Mouse (Mus musculus) hindbrain, embryonic 15.5 days (tissue): ENCODE measurements around the gene Fgfr2. TPM values are rescaled to one million over a fixed set of nuclear protein-coding genes. Genes with fewer than 3 reads are reported as not detected.
A peak's percentile ranks its signal among the peaks of the same experiment; 100 is the strongest.

Experiments
- ATAC-seq: fragments of 200-750 bp; cut with Nextera tagmentation; 2 replicates; pipeline ENCODE4 v1.8.0; 2017; ENCODE audit warnings: low read depth, moderate number of reproducible peaks, moderate TSS enrichment; ENCODE audit not compliant: low FRiP score
- H3K27ac ChIP-seq: fragments of 300-500 bp; sonication (generic); replicated peaks from 2 replicates; pipeline ENCODE4 v1.5.1; 2015; ENCODE audit warnings: mild to moderate bottlenecking, inconsistent platforms
- H3K27me3 ChIP-seq: fragments of 300-500 bp; sonication (generic); 2 replicates; pipeline ENCODE4 v1.6.1; 2015; ENCODE audit warnings: control low read depth, inconsistent platforms
- H3K36me3 ChIP-seq: fragments of 300-500 bp; sonication (generic); 2 replicates; pipeline ENCODE4 v1.6.1; 2015; ENCODE audit warnings: control low read depth, inconsistent platforms
- H3K4me1 ChIP-seq: fragments of 300-500 bp; sonication (generic); replicated peaks from 2 replicates; pipeline ENCODE4 v1.6.1; 2015; ENCODE audit warnings: control low read depth, inconsistent platforms
- H3K4me2 ChIP-seq: fragments of 300-500 bp; sonication (generic); 2 replicates; pipeline ENCODE4 v1.6.1; 2015; ENCODE audit warnings: moderate library complexity, mild to moderate bottlenecking, inconsistent platforms
- H3K4me3 ChIP-seq: fragments of 300-500 bp; sonication (generic); 2 replicates; pipeline ENCODE4 v1.5.1; 2015; ENCODE audit warnings: mild to moderate bottlenecking, inconsistent platforms
- H3K9ac ChIP-seq: fragments of 300-500 bp; sonication (generic); 2 replicates; pipeline ENCODE4 v1.6.1; 2015; ENCODE audit warnings: inconsistent platforms
- H3K9me3 ChIP-seq: fragments of 300-500 bp; sonication (generic); 2 replicates; pipeline ENCODE4 v1.6.1; 2016; ENCODE audit warnings: control low read depth, inconsistent platforms
- WGBS: fragments of 180-500 bp; shearing (Covaris S2); methylation state at CpG from one replicate; pipeline ENCODE4 v1.1.7; 2015; 5-methylcytosine and 5-hydroxymethylcytosine counted together
- polyA plus RNA-seq: library from polyadenylated mRNA; unstranded; fragments of >200 nt; fragmentation: Nextera tagmentation; extraction: Ambion mirVana; gene quantifications from 2 replicates; pipeline ENCODE4 v1.2.1, GENCODE M21; 2015

Gene Fgfr2
- polyA plus RNA-seq, 1 experiment from 2014 or later, result 28.5 TPM

DNA sequence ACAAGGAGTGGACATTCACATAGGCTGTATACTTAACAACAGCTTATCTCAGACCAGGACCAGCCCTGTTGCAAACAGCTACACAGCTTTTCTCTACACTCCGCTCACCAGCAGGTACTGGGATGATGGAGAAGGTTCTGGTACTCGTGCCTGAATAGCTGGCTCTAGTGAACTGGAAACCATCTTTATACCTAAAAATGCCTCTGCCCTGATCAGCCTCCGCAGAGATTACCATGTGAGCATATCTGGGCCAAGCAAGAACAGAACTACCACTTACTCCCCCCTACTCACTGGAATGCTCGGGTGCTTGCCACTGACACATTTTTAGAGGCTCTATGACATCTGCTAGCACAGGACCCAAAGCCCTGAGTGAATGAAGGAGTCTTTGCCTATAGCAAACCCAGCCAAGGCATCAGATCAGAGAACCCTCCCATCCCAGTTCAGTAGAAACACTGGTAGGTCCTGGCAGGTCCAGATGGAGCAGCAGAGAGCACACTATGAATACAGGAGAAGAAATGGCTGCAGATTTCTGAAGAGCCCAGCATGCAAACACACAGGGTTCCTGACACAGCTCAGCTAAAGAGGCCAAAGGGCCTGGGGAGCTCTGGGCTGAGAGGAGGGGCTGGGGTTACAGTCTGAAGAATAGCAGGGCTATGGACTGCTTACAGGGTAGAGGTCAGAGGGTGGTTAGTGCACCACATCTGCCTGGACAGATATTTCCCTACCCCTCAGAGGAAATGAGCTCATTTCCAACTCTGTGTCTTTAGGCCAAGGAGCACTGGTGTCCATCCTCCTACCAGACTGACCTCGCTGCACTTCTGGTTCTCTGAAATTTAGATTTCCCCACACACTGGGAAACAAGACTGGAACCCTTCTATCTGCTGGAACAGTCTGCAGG lies 323.8 kb downstream of the Fgfr2 start:
- ATAC-seq, result no peak
- WGBS, result 91% methylated on average over 5 of the region's 5 CpGs

DNA sequence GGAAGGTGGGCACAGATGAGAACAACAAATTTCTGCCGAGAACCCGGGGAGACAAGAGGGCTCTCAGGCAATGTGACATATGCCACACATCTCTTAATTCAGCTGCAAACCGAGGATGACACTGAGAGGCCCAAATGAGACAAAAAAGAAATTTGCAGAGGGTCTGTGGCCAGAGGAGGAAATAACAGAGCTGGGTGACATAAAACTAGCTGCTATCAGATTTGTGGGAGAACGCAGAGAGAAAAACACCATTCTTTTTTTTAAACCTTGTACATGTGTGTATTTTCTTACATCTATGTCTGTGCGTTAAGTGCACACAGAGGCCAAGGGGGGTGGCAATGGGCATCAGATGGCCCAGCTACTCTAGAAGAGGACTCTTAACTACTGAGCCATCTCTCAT lies 328.0 kb downstream of the Fgfr2 start:
- WGBS, result 86% methylated on average over 5 of the region's 5 CpGs
- H3K27me3 ChIP-seq, result no peaks in the 10 kb centered on the region
- no peak overlapping the region for H3K27ac ChIP-seq
- no peaks in the 10 kb centered on the region for H3K36me3 ChIP-seq
- no peak overlapping the region for H3K4me2 ChIP-seq
- no peak overlapping the region for H3K4me3 ChIP-seq
- H3K9ac ChIP-seq, result no peak overlapping the region
- no peaks in the 10 kb centered on the region for H3K9me3 ChIP-seq
- H3K4me1 ChIP-seq, result 0 out of 2 replicates have a peak, but pooled peaks cover 5% of the 10 kb centered on the region
- ATAC-seq, result no peak

More for the DNA sequence above, 323.8 kb downstream of the Fgfr2 start:
- no peak overlapping the region for H3K9ac ChIP-seq
- H3K27me3 ChIP-seq, result no peaks in the 10 kb centered on the region
- H3K9me3 ChIP-seq, result no peaks in the 10 kb centered on the region
- H3K4me3 ChIP-seq, result no peak overlapping the region
- H3K36me3 ChIP-seq, result no peaks in the 10 kb centered on the region
- H3K4me2 ChIP-seq, result no peak overlapping the region
- peaks cover 16% of the 10 kb centered on the region; the same call in 1 of the 2 replicates for H3K4me1 ChIP-seq
- no peak overlapping the region for H3K27ac ChIP-seq

DNA sequence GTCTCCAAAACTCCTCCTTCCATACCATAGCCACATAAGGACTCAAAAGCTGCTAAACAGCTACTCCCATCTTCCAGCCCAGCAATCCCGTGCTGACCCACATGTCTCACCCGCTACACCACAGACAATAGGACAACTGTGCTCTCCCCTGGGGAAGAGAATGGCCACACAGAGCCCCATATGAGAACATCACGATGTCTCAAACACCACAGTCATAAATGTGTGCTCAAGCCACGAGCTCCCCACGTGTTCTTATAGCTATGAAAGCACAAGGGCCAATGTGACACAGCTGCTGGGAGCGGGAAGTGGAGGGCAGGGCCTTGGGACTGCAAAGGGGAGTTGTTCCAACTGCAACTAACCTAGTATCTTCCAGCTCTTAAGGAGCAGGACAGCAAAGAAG lies 329.7 kb downstream of the Fgfr2 start:
- H3K27ac ChIP-seq, result no peak overlapping the region
- no peaks in the 10 kb centered on the region for H3K36me3 ChIP-seq
- no peaks in the 10 kb centered on the region for H3K9me3 ChIP-seq
- H3K4me3 ChIP-seq, result no peak overlapping the region
- H3K4me1 ChIP-seq, result 0 out of 2 replicates have a peak, but pooled peaks cover 5% of the 10 kb centered on the region
- ATAC-seq, result no peak
- no peaks in the 10 kb centered on the region for H3K27me3 ChIP-seq
- H3K9ac ChIP-seq, result no peak overlapping the region
- WGBS, result 58% methylated on average over 6 of the region's 6 CpGs
- no peak overlapping the region for H3K4me2 ChIP-seq

DNA sequence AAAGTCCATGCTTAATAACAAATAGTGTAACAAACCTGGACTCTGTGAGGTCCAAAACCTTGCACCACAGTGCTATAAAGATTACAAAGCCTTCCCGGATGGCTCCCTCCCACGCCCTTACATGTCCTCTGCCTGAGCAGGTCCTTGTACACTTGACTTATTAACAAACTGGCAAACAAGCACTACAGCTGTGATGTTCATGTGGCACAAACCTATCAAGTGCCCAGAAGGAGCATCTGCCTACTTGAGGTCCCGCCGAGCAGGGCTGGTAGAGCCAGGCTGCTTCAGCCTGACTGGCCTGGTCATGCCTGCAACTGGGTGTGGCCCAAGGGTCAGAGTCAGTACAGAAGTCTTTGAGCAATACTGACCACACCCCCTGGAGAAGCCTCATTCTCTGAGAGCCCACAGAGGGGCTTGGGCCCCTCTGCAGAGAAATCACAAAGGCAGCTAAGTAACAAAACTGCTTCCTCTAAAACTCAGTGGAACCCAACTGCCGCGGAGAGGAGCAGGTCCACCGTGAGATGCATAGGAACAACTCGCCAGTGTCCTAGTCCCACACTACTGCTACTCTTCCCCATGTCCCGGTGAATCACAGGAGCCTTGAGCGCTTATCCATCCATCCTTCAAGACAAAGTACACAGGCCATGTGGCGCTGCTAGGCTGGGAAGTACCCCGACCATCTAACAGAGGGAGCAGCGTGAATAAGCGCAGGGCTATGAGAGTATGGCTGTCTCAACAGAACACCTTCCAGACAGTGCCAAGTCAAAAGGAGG lies 332.5 kb downstream of the Fgfr2 start:
- Histone ChIP-seq H3K4me3 (no peak overlapping the region), H3K4me1 (peaks cover 20% of the 10 kb centered on the region), H3K9ac (no peak overlapping the region), H3K4me2 (no peak overlapping the region), H3K36me3 (no peaks in the 10 kb centered on the region), H3K27me3 (no peaks in the 10 kb centered on the region), H3K9me3 (no peaks in the 10 kb centered on the region), H3K27ac (no peak overlapping the region)
- no peak for ATAC-seq
- WGBS, result 80% methylated on average over 14 of the region's 14 CpGs

DNA sequence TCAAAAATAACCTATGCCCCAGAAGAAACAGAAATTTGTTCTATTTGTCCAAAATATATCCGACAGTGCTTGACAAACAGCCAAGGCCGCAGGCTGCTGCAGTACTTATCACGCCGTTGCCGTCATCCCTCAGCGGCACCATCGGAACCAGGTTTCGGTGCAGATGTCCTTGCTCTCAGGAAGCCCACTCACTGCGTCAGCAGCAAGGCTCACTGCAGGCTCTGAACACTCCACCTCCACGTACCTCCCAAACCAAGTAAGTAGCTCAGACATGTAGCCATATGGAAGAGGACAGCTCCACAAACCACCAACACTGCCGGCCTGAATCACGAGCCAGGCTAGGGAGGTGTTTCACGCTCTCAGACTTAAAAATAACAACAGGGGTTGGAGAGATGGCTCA lies 334.3 kb downstream of the Fgfr2 start:
- 94% methylated on average over 13 of the region's 13 CpGs for WGBS
- no peak overlapping the region for H3K4me2 ChIP-seq
- ATAC-seq, result no peak

GRCm38 (mm10) chr7:132787496-132788190 lies 335.5 kb downstream of the Fgfr2 start:
- H3K4me1 ChIP-seq, result peaks cover 21% of the 10 kb centered on the region
- WGBS, result 88% methylated on average over 4 of the region's 4 CpGs
- ATAC-seq, result no peak

More for the DNA sequence above, 334.3 kb downstream of the Fgfr2 start:
- no peaks in the 10 kb centered on the region for H3K9me3 ChIP-seq
- no peaks in the 10 kb centered on the region for H3K36me3 ChIP-seq
- no peaks in the 10 kb centered on the region for H3K27me3 ChIP-seq
- H3K27ac ChIP-seq, result no peak overlapping the region
- H3K9ac ChIP-seq, result no peak overlapping the region
- no peak overlapping the region for H3K4me3 ChIP-seq
- H3K4me1 ChIP-seq, result peaks cover 26% of the 10 kb centered on the region

DNA sequence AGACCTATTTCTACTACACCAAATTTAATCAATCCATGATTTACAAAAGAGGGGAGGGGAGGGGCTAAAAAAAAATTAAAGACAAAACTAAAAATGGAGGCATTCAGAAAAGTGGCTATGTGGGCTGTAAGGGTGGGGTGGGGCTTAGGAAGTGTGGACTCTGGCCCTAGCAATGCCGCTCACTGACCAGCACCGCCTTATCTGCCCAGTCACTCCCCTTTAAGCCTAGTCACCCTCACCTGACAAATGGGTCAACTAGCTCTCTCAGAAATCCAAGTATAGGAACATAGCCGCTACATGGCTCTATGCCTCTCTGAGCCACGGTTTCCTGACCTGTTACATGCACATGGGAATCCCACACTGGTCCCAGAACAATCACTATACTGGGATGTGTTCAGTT lies 336.1 kb downstream of the Fgfr2 start:
- Histone ChIP-seq H3K27me3 (no peaks in the 10 kb centered on the region), H3K9me3 (no peaks in the 10 kb centered on the region), H3K4me1 (peaks cover 24% of the 10 kb centered on the region), H3K27ac (no peak overlapping the region), H3K4me2 (no peak overlapping the region), H3K9ac (no peak overlapping the region), H3K36me3 (no peaks in the 10 kb centered on the region), H3K4me3 (no peak overlapping the region)
- no peak for ATAC-seq
- 93% methylated on average over 4 of the region's 4 CpGs for WGBS

More at GRCm38 (mm10) chr7:132787496-132788190, 335.5 kb downstream of the Fgfr2 start:
- no peak overlapping the region for H3K4me3 ChIP-seq
- no peaks in the 10 kb centered on the region for H3K27me3 ChIP-seq
- H3K4me2 ChIP-seq, result no peak overlapping the region
- no peak overlapping the region for H3K27ac ChIP-seq
- no peak overlapping the region for H3K9ac ChIP-seq
- no peaks in the 10 kb centered on the region for H3K9me3 ChIP-seq
- H3K36me3 ChIP-seq, result no peaks in the 10 kb centered on the region

DNA sequence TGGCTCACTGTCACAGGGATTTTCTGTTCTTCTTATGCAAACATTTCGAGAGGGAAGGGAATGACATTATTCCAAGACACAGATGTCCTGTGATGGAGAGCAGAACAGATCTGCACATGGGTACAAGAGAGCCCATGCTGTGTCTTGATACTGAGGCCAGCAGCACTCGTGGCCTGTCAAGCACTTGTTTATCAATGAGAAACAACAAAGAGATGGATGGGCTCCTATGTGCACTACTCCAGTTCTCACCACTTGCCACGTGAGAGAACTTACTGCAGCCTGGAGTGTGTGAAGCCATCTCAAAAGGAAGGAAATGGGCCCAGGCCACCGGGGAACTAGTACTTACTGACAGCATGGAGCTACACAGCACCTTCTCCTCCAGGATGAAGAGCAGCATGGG lies 336.6 kb downstream of the Fgfr2 start:
- H3K9ac ChIP-seq, result no peak overlapping the region
- ATAC-seq, result no peak; the same call in 1 of the 2 replicates
- H3K27ac ChIP-seq, result no peak overlapping the region
- H3K4me1 ChIP-seq, result peaks cover 29% of the 10 kb centered on the region
- H3K9me3 ChIP-seq, result no peaks in the 10 kb centered on the region
- WGBS, result 30% methylated on average over 4 of the region's 4 CpGs
- H3K4me2 ChIP-seq, result no peak overlapping the region
- no peaks in the 10 kb centered on the region for H3K27me3 ChIP-seq
- H3K4me3 ChIP-seq, result no peak overlapping the region
- H3K36me3 ChIP-seq, result no peaks in the 10 kb centered on the region

GRCm38 (mm10) chr7:132786011-132786410 lies 337.1 kb downstream of the Fgfr2 start:
- Histone ChIP-seq H3K9me3 (no peaks in the 10 kb centered on the region), H3K4me1 (peaks cover 34% of the 10 kb centered on the region), H3K4me3 (no peak overlapping the region), H3K27ac (peak overlapping the region; percentile 10; the same call in 1 of the 2 replicates), H3K36me3 (no peaks in the 10 kb centered on the region), H3K9ac (no peak overlapping the region), H3K27me3 (no peaks in the 10 kb centered on the region), H3K4me2 (no peak overlapping the region)
- ATAC-seq, result no peak
- 68% methylated on average over 7 of the region's 7 CpGs for WGBS

- Histone ChIP-seq H3K4me1 (peaks cover 49% of the 10 kb centered on the region), H3K4me2 (no peak overlapping the region), H3K27me3 (no peaks in the 10 kb centered on the region), H3K4me3 (no peak overlapping the region), H3K9ac (no peak overlapping the region), H3K27ac (no peak overlapping the region), H3K9me3 (no peaks in the 10 kb centered on the region), H3K36me3 (no peaks in the 10 kb centered on the region)
- ATAC-seq, result no peak
- 73% methylated on average over 5 of the region's 5 CpGs for WGBS
Measured at GRCm38 (mm10) chr7:132784101-132784500, 339.0 kb downstream of the Fgfr2 start.

- Histone ChIP-seq H3K4me1 (peaks cover 45% of the 10 kb centered on the region), H3K9ac (peak overlapping the region; percentile 5), H3K27me3 (no peaks in the 10 kb centered on the region), H3K4me2 (no peak overlapping the region), H3K4me3 (no peak overlapping the region), H3K36me3 (no peaks in the 10 kb centered on the region), H3K27ac (peak overlapping the region; percentile 72), H3K9me3 (no peaks in the 10 kb centered on the region)
- no peak for ATAC-seq
- 57% methylated on average over 6 of the region's 6 CpGs for WGBS
Measured at GRCm38 (mm10) chr7:132781850-132782249, 341.3 kb downstream of the Fgfr2 start.
